Mouse (Mus musculus): Measurements from ENCODE around the gene Adamts17. TPM values are rescaled to one million over a fixed set of nuclear protein-coding genes. Genes with fewer than 3 reads are reported as not detected.

Adamts17 gene
- polyA plus RNA-seq, 1 experiment from 2014 or later = 3.3 TPM

DNA sequence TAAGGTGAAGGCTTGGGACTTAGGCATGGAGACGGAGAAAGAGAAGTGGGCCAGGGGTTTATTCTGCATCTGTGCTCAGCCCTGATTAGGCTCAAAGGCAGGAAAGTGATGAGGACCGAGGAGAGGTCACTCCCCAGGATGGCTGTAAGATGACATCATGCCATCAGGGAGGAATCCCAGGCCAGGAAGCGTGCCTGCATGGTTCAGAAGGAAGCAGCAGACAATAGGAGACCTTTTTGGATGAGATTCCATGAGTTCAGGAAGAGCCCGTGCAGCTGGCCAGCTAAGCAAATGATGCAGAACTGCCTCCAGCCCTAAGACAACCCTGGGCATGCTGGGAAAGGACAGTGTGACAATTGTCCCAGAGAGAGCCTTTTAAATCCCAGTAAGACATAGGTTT is 93.7 kb downstream of the Adamts17 start:
- Histone ChIP-seq H3K9me3 (ENCODE audit: control insufficient read depth, low read length) (no peaks in the 10 kb centered on the region), H3K27me3 (replicated peaks; ENCODE audit: control insufficient read depth, insufficient read depth, low read length) (no peaks in the 10 kb centered on the region), H3K27ac (ENCODE audit: low read depth, low read length) (no peak overlapping the region), H3K36me3 (ENCODE audit: control insufficient read depth, insufficient read depth, low read length) (no peaks in the 10 kb centered on the region), H3K9ac (ENCODE audit: low read depth, low read length) (no peak overlapping the region), H3K4me1 (ENCODE audit: control insufficient read depth, insufficient read depth, low read depth, low read length) (peaks cover 8% of the 10 kb centered on the region), H3K4me3 (ENCODE audit: low read length) (no peak overlapping the region), H3K4me2 (ENCODE audit: low read length) (no peak overlapping the region)
- no peak for ATAC-seq
- 56% methylated on average over 4 of the region's 4 CpGs for WGBS

DNA sequence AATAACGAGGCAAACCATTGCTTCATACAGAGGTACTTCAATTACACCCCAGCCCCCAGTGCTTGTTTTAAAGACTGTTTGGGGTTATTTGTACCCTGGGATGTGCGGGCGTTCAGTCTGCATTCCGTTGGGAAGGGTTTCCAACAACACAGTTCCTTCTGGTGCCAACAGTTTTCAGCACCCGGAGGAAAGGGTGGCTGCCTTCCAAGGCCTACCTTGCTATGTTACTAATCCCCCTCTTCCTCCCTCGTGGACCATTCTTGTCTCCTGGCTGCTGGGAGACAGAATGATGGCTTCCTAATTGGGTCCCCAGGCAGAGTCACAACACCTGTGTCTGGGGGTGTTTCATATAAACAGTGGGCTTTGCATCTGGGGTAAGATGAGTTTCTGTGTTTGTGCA is 94.5 kb downstream of the Adamts17 start:
- no peaks in the 10 kb centered on the region for H3K9me3 ChIP-seq (ENCODE audit: control insufficient read depth, low read length)
- WGBS = 54% methylated on average over 6 of the region's 6 CpGs
- H3K9ac ChIP-seq (ENCODE audit: low read depth, low read length) = no peak overlapping the region
- H3K27me3 ChIP-seq (replicated peaks; ENCODE audit: control insufficient read depth, insufficient read depth, low read length) = no peaks in the 10 kb centered on the region
- ATAC-seq = no peak
- H3K4me3 ChIP-seq (ENCODE audit: low read length) = no peak overlapping the region
- H3K36me3 ChIP-seq (ENCODE audit: control insufficient read depth, insufficient read depth, low read length) = no peaks in the 10 kb centered on the region
- no peak overlapping the region for H3K4me2 ChIP-seq (ENCODE audit: low read length)
- no peak overlapping the region for H3K27ac ChIP-seq (ENCODE audit: low read depth, low read length)
- peaks cover 7% of the 10 kb centered on the region for H3K4me1 ChIP-seq (ENCODE audit: control insufficient read depth, insufficient read depth, low read depth, low read length)

DNA sequence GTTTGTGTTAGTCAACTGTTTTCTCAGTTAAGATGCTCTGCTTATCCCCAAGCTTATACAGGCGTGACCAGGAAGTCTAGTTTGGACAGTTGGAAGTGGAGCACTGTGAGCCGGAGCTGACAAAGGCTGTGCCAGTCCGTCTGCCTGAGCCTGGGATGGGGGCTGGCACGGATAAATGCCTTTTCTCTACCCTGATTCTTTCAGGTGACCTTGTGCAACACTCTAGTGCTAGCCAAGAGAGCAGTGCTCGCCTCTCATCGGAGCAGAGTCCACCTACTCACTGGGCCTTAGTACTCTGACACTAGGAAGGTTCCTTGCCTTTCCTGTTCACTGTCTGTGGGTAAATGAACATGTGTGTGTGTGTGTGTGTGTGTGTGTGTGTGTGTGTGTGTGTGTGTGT is 95.5 kb downstream of the Adamts17 start:
- no peak overlapping the region for H3K27ac ChIP-seq (ENCODE audit: low read depth, low read length)
- H3K27me3 ChIP-seq (replicated peaks; ENCODE audit: control insufficient read depth, insufficient read depth, low read length) = no peaks in the 10 kb centered on the region
- ATAC-seq = no peak
- no peak overlapping the region for H3K4me2 ChIP-seq (ENCODE audit: low read length)
- 87% methylated on average over 6 of the region's 6 CpGs for WGBS
- H3K4me3 ChIP-seq (ENCODE audit: low read length) = no peak overlapping the region
- H3K4me1 ChIP-seq (ENCODE audit: control insufficient read depth, insufficient read depth, low read depth, low read length) = peaks cover 4% of the 10 kb centered on the region; the same call in 1 of the 2 replicates
- no peaks in the 10 kb centered on the region for H3K9me3 ChIP-seq (ENCODE audit: control insufficient read depth, low read length)
- H3K36me3 ChIP-seq (ENCODE audit: control insufficient read depth, insufficient read depth, low read length) = no peaks in the 10 kb centered on the region
- H3K9ac ChIP-seq (ENCODE audit: low read depth, low read length) = no peak overlapping the region

DNA sequence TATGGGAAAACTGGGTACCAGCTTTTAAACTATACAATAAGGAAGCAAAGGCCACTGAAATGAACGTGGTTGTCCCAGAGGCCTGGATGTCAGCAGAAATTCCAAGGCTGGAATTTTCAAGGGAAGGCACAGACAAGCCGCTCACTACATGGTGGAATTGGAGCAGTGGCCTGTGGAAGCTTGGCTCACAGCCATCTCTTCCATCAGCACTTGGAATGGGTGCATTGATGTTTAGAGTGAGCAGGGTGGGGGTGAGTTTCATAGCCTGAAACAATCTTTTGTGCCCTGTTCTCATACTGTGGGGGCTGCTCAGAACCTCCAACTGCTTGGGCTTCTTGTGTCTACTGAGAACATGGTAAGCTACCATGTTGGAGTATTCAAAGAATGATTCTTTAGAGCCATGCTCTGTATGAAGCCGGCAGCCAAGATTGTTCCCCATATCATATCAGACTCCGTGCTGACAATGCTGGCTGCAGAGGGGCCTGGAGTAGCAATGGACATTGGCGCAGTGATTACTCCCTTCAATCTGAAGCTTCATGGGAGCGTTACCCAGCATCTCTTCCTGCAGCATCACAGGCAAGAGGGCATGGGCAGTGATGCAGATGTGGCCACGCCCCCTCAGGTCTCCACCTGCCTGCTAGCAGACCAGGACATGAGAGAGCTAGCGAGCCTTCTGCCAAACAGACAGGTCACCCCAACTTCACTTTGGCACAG is 96.7 kb downstream of the Adamts17 start:
- no peak overlapping the region for H3K4me2 ChIP-seq (ENCODE audit: low read length)
- H3K4me3 ChIP-seq (ENCODE audit: low read length) = no peak overlapping the region
- 73% methylated on average over 8 of the region's 8 CpGs for WGBS
- no peaks in the 10 kb centered on the region for H3K36me3 ChIP-seq (ENCODE audit: control insufficient read depth, insufficient read depth, low read length)
- H3K27me3 ChIP-seq (replicated peaks; ENCODE audit: control insufficient read depth, insufficient read depth, low read length) = no peaks in the 10 kb centered on the region
- ATAC-seq = peak; percentile 58
- no peak overlapping the region for H3K27ac ChIP-seq (ENCODE audit: low read depth, low read length)
- H3K9me3 ChIP-seq (ENCODE audit: control insufficient read depth, low read length) = no peaks in the 10 kb centered on the region
- peaks cover 4% of the 10 kb centered on the region; the same call in 1 of the 2 replicates for H3K4me1 ChIP-seq (ENCODE audit: control insufficient read depth, insufficient read depth, low read depth, low read length)
- H3K9ac ChIP-seq (ENCODE audit: low read depth, low read length) = no peak overlapping the region

DNA sequence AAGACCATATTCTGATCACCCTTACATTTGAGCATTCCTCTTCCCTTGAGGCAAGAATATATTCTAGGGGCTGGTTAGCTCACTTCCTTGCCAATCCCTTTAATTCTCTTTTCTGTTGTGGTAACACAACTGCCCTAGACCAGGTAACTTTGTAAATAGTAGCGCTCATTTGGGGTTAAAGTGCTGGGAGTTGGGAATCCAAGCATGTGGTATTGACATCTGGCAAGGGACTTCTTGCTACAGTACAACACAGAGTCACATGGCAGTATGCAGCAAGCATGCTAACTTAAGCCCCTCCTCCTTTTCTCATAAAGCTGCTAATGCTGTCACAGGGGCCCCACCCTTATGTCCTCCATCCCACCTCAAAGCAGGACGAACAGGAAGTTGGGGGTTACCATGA is 97.4 kb downstream of the Adamts17 start:
- ATAC-seq = no peak
- H3K4me1 ChIP-seq (ENCODE audit: control insufficient read depth, insufficient read depth, low read depth, low read length) = peaks cover 4% of the 10 kb centered on the region; the same call in 1 of the 2 replicates
- H3K27me3 ChIP-seq (replicated peaks; ENCODE audit: control insufficient read depth, insufficient read depth, low read length) = no peaks in the 10 kb centered on the region
- no peak overlapping the region for H3K27ac ChIP-seq (ENCODE audit: low read depth, low read length)
- H3K9ac ChIP-seq (ENCODE audit: low read depth, low read length) = no peak overlapping the region
- H3K4me2 ChIP-seq (ENCODE audit: low read length) = no peak overlapping the region
- H3K9me3 ChIP-seq (ENCODE audit: control insufficient read depth, low read length) = no peaks in the 10 kb centered on the region
- H3K36me3 ChIP-seq (ENCODE audit: control insufficient read depth, insufficient read depth, low read length) = no peaks in the 10 kb centered on the region
- H3K4me3 ChIP-seq (ENCODE audit: low read length) = no peak overlapping the region
- 70% methylated on average over 2 of the region's 2 CpGs for WGBS

DNA sequence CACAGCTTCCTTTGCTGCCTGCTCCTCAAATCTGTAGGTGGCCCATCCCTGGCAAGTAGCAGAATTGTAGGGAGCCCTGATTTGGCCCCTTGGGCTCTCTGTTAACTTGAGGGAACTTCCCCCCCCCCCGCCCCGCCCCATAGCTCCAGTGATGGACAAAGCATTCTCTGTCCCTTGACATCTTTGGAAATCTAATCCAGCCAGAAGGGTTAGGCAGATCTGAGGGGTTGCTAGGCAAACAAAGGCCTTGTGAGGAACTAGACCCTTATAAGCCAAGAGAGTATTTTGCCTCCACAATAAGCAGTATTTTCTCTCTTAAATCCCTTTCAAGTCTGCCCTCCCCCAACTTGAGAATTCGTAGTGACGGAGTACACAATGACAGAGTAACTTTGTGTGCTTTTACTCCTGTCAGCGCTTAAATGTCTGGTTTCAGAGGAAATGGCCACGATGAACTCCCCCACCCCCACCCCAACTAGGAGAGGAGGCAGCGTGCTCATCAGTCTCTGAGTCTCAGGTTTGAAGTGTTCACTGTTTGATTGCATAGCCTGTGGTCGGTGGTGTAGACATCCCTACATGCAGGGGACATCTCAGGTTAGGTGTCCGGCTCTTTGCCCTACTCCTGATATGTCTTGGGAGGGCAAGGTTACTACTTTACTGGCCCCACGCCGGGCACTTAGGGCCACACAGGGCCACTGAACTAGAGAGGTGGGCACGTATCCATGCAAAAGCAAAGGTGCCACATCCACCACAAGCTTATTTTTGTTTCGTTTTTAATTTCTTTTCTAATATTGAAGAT is 99.7 kb downstream of the Adamts17 start:
- Histone ChIP-seq H3K4me1 (ENCODE audit: control insufficient read depth, insufficient read depth, low read depth, low read length) (no peaks in the 10 kb centered on the region), H3K27ac (ENCODE audit: low read depth, low read length) (no peak overlapping the region), H3K4me3 (ENCODE audit: low read length) (no peak overlapping the region), H3K4me2 (ENCODE audit: low read length) (no peak overlapping the region), H3K27me3 (replicated peaks; ENCODE audit: control insufficient read depth, insufficient read depth, low read length) (no peaks in the 10 kb centered on the region), H3K9ac (ENCODE audit: low read depth, low read length) (no peak overlapping the region), H3K36me3 (ENCODE audit: control insufficient read depth, insufficient read depth, low read length) (no peaks in the 10 kb centered on the region), H3K9me3 (ENCODE audit: control insufficient read depth, low read length) (no peaks in the 10 kb centered on the region)
- 68% methylated on average over 13 of the region's 13 CpGs for WGBS
- ATAC-seq = 0 out of 2 replicates have a peak, but pooled peaks have one; percentile 42

DNA sequence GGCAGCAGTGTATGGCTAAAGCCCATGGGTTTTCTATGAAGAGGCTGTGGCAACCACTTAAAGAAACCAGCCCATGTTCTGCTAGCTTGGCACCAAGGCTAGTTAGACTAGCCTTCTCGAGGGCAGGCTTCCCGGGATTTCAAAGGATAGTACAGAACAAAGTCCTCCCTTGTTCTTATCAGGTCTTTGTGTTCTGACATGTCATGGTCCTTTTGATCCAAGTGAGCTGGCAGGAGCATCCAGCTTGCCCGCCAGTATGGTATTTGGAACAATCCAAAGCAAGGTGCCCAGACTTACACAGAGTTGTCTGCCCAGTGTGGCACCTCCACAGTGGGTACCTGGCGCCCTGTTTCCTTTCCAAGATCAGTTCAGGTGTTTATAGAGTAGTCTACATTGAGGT is 101.2 kb downstream of the Adamts17 start:
- ATAC-seq = no peak
- H3K36me3 ChIP-seq (ENCODE audit: control insufficient read depth, insufficient read depth, low read length) = no peaks in the 10 kb centered on the region
- H3K27me3 ChIP-seq (replicated peaks; ENCODE audit: control insufficient read depth, insufficient read depth, low read length) = no peaks in the 10 kb centered on the region
- H3K4me3 ChIP-seq (ENCODE audit: low read length) = no peak overlapping the region
- no peak overlapping the region for H3K27ac ChIP-seq (ENCODE audit: low read depth, low read length)
- no peak overlapping the region for H3K9ac ChIP-seq (ENCODE audit: low read depth, low read length)
- no peak overlapping the region for H3K4me2 ChIP-seq (ENCODE audit: low read length)
- H3K9me3 ChIP-seq (ENCODE audit: control insufficient read depth, low read length) = no peaks in the 10 kb centered on the region
- H3K4me1 ChIP-seq (ENCODE audit: control insufficient read depth, insufficient read depth, low read depth, low read length) = no peaks in the 10 kb centered on the region
- 86% methylated on average over 4 of the region's 4 CpGs for WGBS

DNA sequence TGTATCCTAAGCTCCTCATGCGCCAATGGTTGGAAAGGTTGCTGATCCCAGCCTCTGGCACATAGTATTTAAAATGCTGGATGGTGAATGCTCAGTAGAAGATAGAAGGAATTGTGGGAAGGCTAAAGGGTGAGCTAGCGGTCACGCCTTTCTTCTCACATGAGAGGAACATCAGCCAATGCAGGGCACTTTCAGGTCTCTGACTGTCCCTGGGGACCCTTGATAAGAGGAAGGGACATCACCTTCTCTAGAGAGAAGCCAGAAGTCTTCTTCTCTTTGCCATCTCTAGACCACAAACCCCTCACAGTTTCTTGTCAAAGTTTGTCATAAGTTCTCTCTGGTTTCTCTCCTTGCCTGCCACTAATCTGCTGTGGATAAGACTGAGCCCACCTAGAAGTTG is 109.5 kb downstream of the Adamts17 start:
- Histone ChIP-seq H3K4me1 (ENCODE audit: control insufficient read depth, insufficient read depth, low read depth, low read length) (no peaks in the 10 kb centered on the region), H3K36me3 (ENCODE audit: control insufficient read depth, insufficient read depth, low read length) (no peaks in the 10 kb centered on the region), H3K27me3 (replicated peaks; ENCODE audit: control insufficient read depth, insufficient read depth, low read length) (no peaks in the 10 kb centered on the region), H3K4me3 (ENCODE audit: low read length) (no peak overlapping the region), H3K9ac (ENCODE audit: low read depth, low read length) (no peak overlapping the region), H3K4me2 (ENCODE audit: low read length) (no peak overlapping the region), H3K27ac (ENCODE audit: low read depth, low read length) (no peak overlapping the region), H3K9me3 (ENCODE audit: control insufficient read depth, low read length) (no peaks in the 10 kb centered on the region)
- ATAC-seq = no peak
- WGBS = 98% methylated on average over 3 of the region's 3 CpGs

DNA sequence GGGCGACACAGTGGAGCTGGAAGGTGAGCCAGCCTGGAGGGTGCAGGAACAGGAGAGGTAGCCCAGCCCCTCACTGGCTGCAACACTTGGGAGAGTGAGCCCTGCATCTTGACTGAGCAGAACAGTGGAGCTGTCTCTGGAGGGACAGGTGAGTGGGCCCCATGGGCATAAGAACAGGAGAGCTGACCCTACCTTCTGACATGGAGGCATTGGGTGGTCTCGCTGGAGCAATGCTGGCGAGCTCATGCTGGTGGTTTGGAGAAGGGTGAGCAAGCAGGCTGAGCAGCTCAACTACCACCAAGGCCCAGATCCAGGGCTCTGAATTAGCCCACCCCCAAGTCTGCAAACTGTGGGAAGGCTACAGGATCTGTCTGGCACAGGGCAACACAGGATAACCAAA is 113.4 kb downstream of the Adamts17 start:
- Histone ChIP-seq H3K27me3 (replicated peaks; ENCODE audit: control insufficient read depth, insufficient read depth, low read length) (no peaks in the 10 kb centered on the region), H3K9ac (ENCODE audit: low read depth, low read length) (no peak overlapping the region), H3K27ac (ENCODE audit: low read depth, low read length) (no peak overlapping the region), H3K4me2 (ENCODE audit: low read length) (no peak overlapping the region), H3K9me3 (ENCODE audit: control insufficient read depth, low read length) (no peaks in the 10 kb centered on the region), H3K4me3 (ENCODE audit: low read length) (no peak overlapping the region), H3K36me3 (ENCODE audit: control insufficient read depth, insufficient read depth, low read length) (no peaks in the 10 kb centered on the region), H3K4me1 (ENCODE audit: control insufficient read depth, insufficient read depth, low read depth, low read length) (peaks cover 6% of the 10 kb centered on the region; the same call in 1 of the 2 replicates)
- ATAC-seq = no peak
- WGBS = 94% methylated on average over 3 of the region's 3 CpGs
